Comparison of ENCODE assay signal across 14 mouse cellular contexts in the genomic region with DNA sequence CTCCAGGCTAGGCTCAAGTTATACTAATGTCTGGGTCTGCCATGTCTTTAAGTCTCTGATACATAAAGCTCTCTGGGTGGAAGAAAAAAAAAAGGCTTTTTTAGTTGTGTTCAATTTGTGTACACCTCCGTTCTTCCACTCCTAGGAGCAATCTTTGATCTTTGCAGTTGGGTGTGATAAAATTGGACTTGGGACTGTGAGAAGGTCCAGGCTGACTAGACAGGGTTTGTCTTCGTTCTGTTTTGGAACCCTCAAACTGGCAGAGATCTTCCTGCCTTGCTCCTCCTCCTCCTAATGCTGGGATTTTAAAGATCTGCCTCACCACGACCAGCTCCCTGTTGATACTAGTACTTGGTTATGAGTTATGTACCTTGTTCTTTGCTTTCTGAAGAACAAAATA. TPM values are rescaled to one million over a fixed set of nuclear protein-coding genes. Genes with fewer than 3 reads are reported as not detected.
DNase-seq lines count a peak whose midpoint lies in the region; ATAC-seq and TF ChIP-seq lines count a peak whose summit lies in the region.
"Not testable (repeated sequence)": the region's sequence is repeated elsewhere in the genome, so short reads cannot be mapped to it uniquely, and the experiment has no call there.
"Had no signal": no experiment of that assay in that cellular context is flagged by ENCODE, and none has a peak within 500 bp of the region (broad histone marks: within the 10 kb centered on the region; RNA-seq: fewer than 3 reads in every experiment).

No protein-coding gene starts in this region.

- 53% methylated on average over 3 of the region's 3 CpGs for WGBS in intestine, embryonic 16.5 days
- WGBS in liver, adult 2 months = 14% methylated on average over 3 of the region's 3 CpGs
- WGBS in liver, embryonic 15.5 days (ENCODE audit: insufficient replicate concordance) = 15% methylated on average over 3 of the region's 3 CpGs

- H3K4me2 ChIP-seq in intestine, embryonic 16.5 days (ENCODE audit: low read depth, low read length) = not testable (repeated sequence)
- peak overlapping the region; percentile 71 for H3K4me2 ChIP-seq in liver, embryonic 15.5 days
- peak overlapping the region; percentile 38 for H3K4me2 ChIP-seq in myocyte (ENCODE audit: low read depth)

- not testable (repeated sequence) for H3K27me3 ChIP-seq in MEL (ENCODE audit: control insufficient read depth in 1 of 2, insufficient read depth in 2 of 2, low read length in 2 of 2); erythroblast, embryonic 14.5 days (ENCODE audit: control insufficient read depth); intestine, embryonic 16.5 days (replicated peaks; ENCODE audit: control insufficient read depth, insufficient read depth, low read length); liver, adult 2 months (ENCODE audit: control insufficient read depth, insufficient read depth, low read length); liver, embryonic 15.5 days; myocyte (ENCODE audit: control insufficient read depth, insufficient read depth, insufficient read length)

- not testable (repeated sequence) for TF ChIP-seq RAD21 in MEL (IDR thresholded peaks at IDR 0.05; ENCODE audit: low read depth, low read length)

- H3K4me1 ChIP-seq in MEL (ENCODE audit: control insufficient read depth in 1 of 2, insufficient read depth in 2 of 2, low read length in 2 of 2); erythroblast, embryonic 14.5 days (ENCODE audit: control insufficient read depth); intestine, embryonic 16.5 days (ENCODE audit: control insufficient read depth, insufficient read depth, low read length); liver, adult 2 months (ENCODE audit: control insufficient read depth, insufficient read depth, low read length): not testable (repeated sequence)
- H3K4me1 ChIP-seq in liver, embryonic 15.5 days (replicated peaks) = peaks cover 34% of the 10 kb centered on the region

- H3K27ac ChIP-seq in MEL (ENCODE audit: control insufficient read depth, low read depth, low read length); intestine, embryonic 16.5 days (ENCODE audit: low read length): not testable (repeated sequence)
- peak overlapping the region; percentile 61 for H3K27ac ChIP-seq in liver, adult 2 months (replicated peaks; ENCODE audit: insufficient read depth, low read depth, low read length)
- peak overlapping the region; percentile 90 for H3K27ac ChIP-seq in liver, embryonic 15.5 days (replicated peaks)

- H3K4me3 ChIP-seq in MEL (ENCODE audit: control insufficient read depth in 1 of 2, insufficient read depth in 1 of 2, low read depth in 2 of 2, low read length in 2 of 2) = peak overlapping the region in 1 of 2 experiments; percentile 61; a peak in 2 of 4 replicates
- H3K4me3 ChIP-seq in erythroblast, embryonic 14.5 days (replicated peaks) = peak overlapping the region; percentile 62
- H3K4me3 ChIP-seq in intestine, embryonic 16.5 days (ENCODE audit: low read length); liver, adult 2 months (ENCODE audit: insufficient read depth, low read depth, low read length); myocyte: not testable (repeated sequence)
- peak overlapping the region; percentile 57 for H3K4me3 ChIP-seq in liver, embryonic 15.5 days (replicated peaks)

- H3K36me3 ChIP-seq in MEL (ENCODE audit: control insufficient read depth in 1 of 2, insufficient read depth in 2 of 2, low read length in 2 of 2); erythroblast, embryonic 14.5 days (ENCODE audit: control insufficient read depth); intestine, embryonic 16.5 days (ENCODE audit: control insufficient read depth, insufficient read depth, low read length); liver, adult 2 months (ENCODE audit: control insufficient read depth, insufficient read depth, low read length); myocyte (ENCODE audit: control insufficient read depth, insufficient read depth): not testable (repeated sequence)
- peaks cover 15% of the 10 kb centered on the region for H3K36me3 ChIP-seq in liver, embryonic 15.5 days (replicated peaks)

- not testable (repeated sequence) for H3K9ac ChIP-seq in MEL (ENCODE audit: control insufficient read depth, low read depth, low read length, poor library complexity, severe bottlenecking); intestine, embryonic 16.5 days (ENCODE audit: low read depth, low read length); liver, adult 2 months (ENCODE audit: low read depth, low read length)
- H3K9ac ChIP-seq in liver, embryonic 15.5 days = peak overlapping the region; percentile 50; the same call in 1 of the 2 replicates

- not testable (repeated sequence) for H3ac ChIP-seq in myocyte (ENCODE audit: control insufficient read depth, insufficient read length)

- not testable (repeated sequence) for TF ChIP-seq EP300 in MEL (IDR thresholded peaks at IDR 0.05; ENCODE audit: low read depth in 1 of 2, low read length in 2 of 2)

- ATAC-seq in intestine, embryonic 16.5 days = peak; percentile 59
- not testable (repeated sequence) for ATAC-seq in liver, embryonic 15.5 days (ENCODE audit: insufficient read depth)

- not testable (repeated sequence) for TF ChIP-seq POLR2A in MEL (IDR thresholded peaks at IDR 0.05; ENCODE audit: control insufficient read depth in 1 of 2, insufficient read depth in 1 of 2, low read depth in 1 of 2, low read length in 2 of 2, poor library complexity in 1 of 2); liver, adult 2 months (IDR thresholded peaks at IDR 0.05; ENCODE audit: extremely low read depth, insufficient read depth, low read length); myocyte (IDR thresholded peaks at IDR 0.05; ENCODE audit: insufficient read length, low read depth)

- not testable (repeated sequence) for TF ChIP-seq CTCF in MEL (IDR thresholded peaks at IDR 0.05 in 2 of 3, conservative IDR thresholded peaks at IDR 0.05 in 1 of 3; ENCODE audit: control insufficient read depth in 1 of 3, insufficient read depth in 1 of 3, low read depth in 2 of 3, low read length in 3 of 3, poor library complexity in 1 of 3, severe bottlenecking in 1 of 3); liver, adult 2 months (IDR thresholded peaks at IDR 0.05; ENCODE audit: low read depth, low read length)

- DNase-seq in MEL (ENCODE audit: low read depth, low spot score) = peak; percentile 2
- DNase-seq in liver, adult 2 months (ENCODE audit: extremely low read depth, low read depth, low spot score) = peak; percentile 71

- H3K9me3 ChIP-seq in MEL (replicated peaks; ENCODE audit: insufficient read depth, low read length); erythroblast, embryonic 14.5 days (ENCODE audit: control insufficient read depth, low read length); intestine, embryonic 16.5 days (ENCODE audit: control insufficient read depth, low read length); liver, embryonic 15.5 days (replicated peaks): not testable (repeated sequence)

- not testable (repeated sequence) for H3K79me2 ChIP-seq in MEL (ENCODE audit: control insufficient read depth, insufficient read depth, low read length, poor library complexity); liver, adult 2 months (ENCODE audit: control insufficient read depth, insufficient read depth, low read length); myocyte (ENCODE audit: control insufficient read depth, insufficient read depth)

RNA-seq across cellular contexts. Expression of gene Pnp2, which starts 1.4 kb away (rescaled TPM):
- 0.65 and 0.85 TPM in 2 replicates for total RNA-seq in MEL (2012; rRNA removed)
- polyA plus RNA-seq in MEL (2012; ENCODE audit: insufficient read depth in 1 of 2, insufficient read length in 2 of 2, low read depth in 1 of 2, low replicate concordance in 2 of 2, missing spikeins in 1 of 2) = 1 to 10 TPM in 1 of 2 experiments, not detected in 1; 1.7 TPM
- polyA plus RNA-seq in erythroblast, embryonic 14.5 days (2012) = not detected in 2 replicates
- 3.7 and 5.3 TPM in 2 replicates for polyA plus RNA-seq in intestine, embryonic 16.5 days (2015; fragmentation: Nextera tagmentation; extraction: Ambion mirVana)
- 0.81 and 1.1 TPM in 2 replicates for total RNA-seq in liver, adult 2 months (2014; rRNA removed)
- polyA plus RNA-seq in liver, adult 2 months (2012; rRNA removed) = 0.16 TPM in 1 of 2 replicates, not detected in the other
- 9.8 and 10.0 TPM in 2 replicates for polyA plus RNA-seq in liver, embryonic 15.5 days (2015; fragmentation: Nextera tagmentation; extraction: Ambion mirVana)
- polyA plus RNA-seq in myocyte (2012; fragmentation: generic; extraction: Trizol) = 0.08 TPM
- polyA plus RNA-seq: G1E; heart, embryonic 10.5 days had no signal

RNA-seq across cellular contexts. Expression of gene Gm49342, which starts 12.8 kb away (rescaled TPM):
- 11.7 and 14.5 TPM in 2 replicates for total RNA-seq in MEL (2012; rRNA removed)
- polyA plus RNA-seq in MEL (2012; ENCODE audit: insufficient read depth in 1 of 2, insufficient read length in 2 of 2, low read depth in 1 of 2, low replicate concordance in 2 of 2, missing spikeins in 1 of 2) (10 to 100 TPM in 1 of 2 experiments, not detected in 1; 45.2 TPM), myocyte (2012; fragmentation: generic; extraction: Trizol) (11.9 TPM)
- not detected in 2 replicates for polyA plus RNA-seq in erythroblast, embryonic 14.5 days (2012)
- polyA plus RNA-seq in intestine, embryonic 16.5 days (2015; fragmentation: Nextera tagmentation; extraction: Ambion mirVana) = not detected in 2 replicates
- total RNA-seq in liver, adult 2 months (2014; rRNA removed) = 51.7 and 94.7 TPM in 2 replicates
- polyA plus RNA-seq in liver, adult 2 months (2012; rRNA removed) = 45.7 and 80.3 TPM in 2 replicates
- polyA plus RNA-seq in liver, embryonic 15.5 days (2015; fragmentation: Nextera tagmentation; extraction: Ambion mirVana) = not detected in 2 replicates
- total RNA-seq: G1E had no signal
- polyA plus RNA-seq: embryonic facial prominence, embryonic 13.5 days; forebrain, embryonic 11.5 days; forebrain, embryonic 15.5 days; heart, embryonic 10.5 days; heart, embryonic 14.5 days; hindbrain, embryonic 12.5 days; hindbrain, embryonic 16.5 days had no signal

RNA-seq across cellular contexts. Expression of gene Pnp, which starts 26.3 kb away (rescaled TPM):
- 46.7 and 49.7 TPM in 2 replicates for total RNA-seq in MEL (2012; rRNA removed)
- polyA plus RNA-seq in MEL (2012; ENCODE audit: insufficient read depth in 1 of 2, insufficient read length in 2 of 2, low read depth in 1 of 2, low replicate concordance in 2 of 2, missing spikeins in 1 of 2) (100 to 1,000 TPM in 1 of 2 experiments, 10 to 100 TPM in 1; 36.2 to 302 TPM), myocyte (2012; fragmentation: generic; extraction: Trizol) (20.4 TPM)
- polyA plus RNA-seq in erythroblast, embryonic 14.5 days (2012) = 0.20 and 0.22 TPM in 2 replicates
- polyA plus RNA-seq in intestine, embryonic 16.5 days (2015; fragmentation: Nextera tagmentation; extraction: Ambion mirVana) = 111 and 116 TPM in 2 replicates
- total RNA-seq in liver, adult 2 months (2014; rRNA removed) = 102 and 111 TPM in 2 replicates
- 83.1 and 97.7 TPM in 2 replicates for polyA plus RNA-seq in liver, adult 2 months (2012; rRNA removed)
- polyA plus RNA-seq in liver, embryonic 15.5 days (2015; fragmentation: Nextera tagmentation; extraction: Ambion mirVana) = 80.6 and 83.3 TPM in 2 replicates

RNA-seq across cellular contexts. Expression of gene Pip4p1, which starts 26.5 kb away (rescaled TPM):
- total RNA-seq in MEL (2012; rRNA removed) = 10.5 and 12.2 TPM in 2 replicates
- polyA plus RNA-seq in MEL (2012; ENCODE audit: insufficient read depth in 1 of 2, insufficient read length in 2 of 2, low read depth in 1 of 2, low replicate concordance in 2 of 2, missing spikeins in 1 of 2) (10 to 100 TPM in 1 of 2 experiments, not detected in 1; 21.6 TPM), myocyte (2012; fragmentation: generic; extraction: Trizol) (71.3 TPM)
- 6.3 and 8.9 TPM in 2 replicates for polyA plus RNA-seq in erythroblast, embryonic 14.5 days (2012)
- 58.0 and 67.0 TPM in 2 replicates for polyA plus RNA-seq in intestine, embryonic 16.5 days (2015; fragmentation: Nextera tagmentation; extraction: Ambion mirVana)
- 11.9 and 18.7 TPM in 2 replicates for total RNA-seq in liver, adult 2 months (2014; rRNA removed)
- 40.5 and 43.6 TPM in 2 replicates for polyA plus RNA-seq in liver, adult 2 months (2012; rRNA removed)
- 23.0 and 24.5 TPM in 2 replicates for polyA plus RNA-seq in liver, embryonic 15.5 days (2015; fragmentation: Nextera tagmentation; extraction: Ambion mirVana)

RNA-seq across cellular contexts. Expression of gene Apex1, which starts 32.4 kb away (rescaled TPM):
- total RNA-seq in MEL (2012; rRNA removed) = 123 and 129 TPM in 2 replicates
- polyA plus RNA-seq in MEL (2012; ENCODE audit: insufficient read depth in 1 of 2, insufficient read length in 2 of 2, low read depth in 1 of 2, low replicate concordance in 2 of 2, missing spikeins in 1 of 2) (100 to 1,000 TPM in 1 of 2 experiments, not detected in 1; 155 TPM), myocyte (2012; fragmentation: generic; extraction: Trizol) (113 TPM)
- 3.3 and 3.7 TPM in 2 replicates for polyA plus RNA-seq in erythroblast, embryonic 14.5 days (2012)
- polyA plus RNA-seq in intestine, embryonic 16.5 days (2015; fragmentation: Nextera tagmentation; extraction: Ambion mirVana) = 208 and 232 TPM in 2 replicates
- 27.8 and 33.6 TPM in 2 replicates for total RNA-seq in liver, adult 2 months (2014; rRNA removed)
- 27.1 and 28.4 TPM in 2 replicates for polyA plus RNA-seq in liver, adult 2 months (2012; rRNA removed)
- polyA plus RNA-seq in liver, embryonic 15.5 days (2015; fragmentation: Nextera tagmentation; extraction: Ambion mirVana) = 61.4 and 70.5 TPM in 2 replicates

Comparison
In these comparisons a context has a peak if more than half of its experiments do, and no peak if none do; other contexts are left out.
1. RNA of gene Pnp, which starts 26.3 kb away (polyA plus RNA-seq): 36.2 to 302 TPM in MEL, 111 to 116 TPM in intestine, embryonic 16.5 days, 80.6 to 83.3 TPM in liver, embryonic 15.5 days, 83.1 to 97.7 TPM in liver, adult 2 months and 20.4 TPM in myocyte (single experiment); 0.20 to 0.22 TPM in erythroblast, embryonic 14.5 days; every median in the first group is over 10 times any median in the second.